Mouse (Mus musculus): Measurements from ENCODE around the gene Med24.

- TF ChIP-seq CTCF (IDR thresholded peaks at IDR 0.05; ENCODE audit: insufficient read depth, low read length) (no peak), POLR2A (IDR thresholded peaks at IDR 0.05; ENCODE audit: borderline replicate concordance, extremely low read depth, low read depth, low read length) (no peak)
Measured at GRCm38 (mm10) chr11:98671857-98672256, 57.4 kb downstream of the Med24 start.
